Mouse (Mus musculus) forebrain, embryonic 16.5 days (tissue): ENCODE measurements around the gene Hist1h3g. TPM values are rescaled to one million over a fixed set of nuclear protein-coding genes. Genes with fewer than 3 reads are reported as not detected.

Source experiments
- ATAC-seq: fragments of 200-750 bp; cut with Nextera tagmentation; 2 replicates; pipeline ENCODE4 v1.8.0; 2017; ENCODE audit warnings: mild to moderate bottlenecking, moderate library complexity
- H3K27ac ChIP-seq: fragments of 300-500 bp; sonication (generic); 2 replicates; pipeline ENCODE4 v1.5.1; 2014; ENCODE audit warnings: low read length, control low read depth
- H3K27me3 ChIP-seq: fragments of 300-500 bp; sonication (generic); replicated peaks from 2 replicates; pipeline ENCODE4 v1.6.1; 2014; ENCODE audit warnings: low read length; ENCODE audit not compliant: control insufficient read depth, insufficient read depth
- H3K36me3 ChIP-seq: fragments of 300-500 bp; sonication (generic); 2 replicates; pipeline ENCODE4 v1.6.1; 2014; ENCODE audit not compliant: control insufficient read depth, insufficient read depth
- H3K4me1 ChIP-seq: fragments of 300-500 bp; sonication (generic); replicated peaks from 2 replicates; pipeline ENCODE4 v1.6.1; 2014; ENCODE audit warnings: low read length; ENCODE audit not compliant: control insufficient read depth, insufficient read depth
- H3K4me2 ChIP-seq: fragments of 300-500 bp; sonication (generic); 2 replicates; pipeline ENCODE4 v1.6.1; 2014; ENCODE audit warnings: mild to moderate bottlenecking, low read length, control low read depth
- H3K4me3 ChIP-seq: fragments of 300-500 bp; sonication (generic); replicated peaks from 2 replicates; pipeline ENCODE4 v1.5.1; 2014; ENCODE audit warnings: mild to moderate bottlenecking, low read length, control low read depth
- H3K9ac ChIP-seq: fragments of 300-500 bp; sonication (generic); replicated peaks from 2 replicates; pipeline ENCODE4 v1.6.1; 2014; ENCODE audit warnings: low read depth, low read length, control low read depth
- H3K9me3 ChIP-seq: fragments of 300-500 bp; sonication (generic); 2 replicates; pipeline ENCODE4 v1.6.1; 2016; ENCODE audit warnings: low read length; ENCODE audit not compliant: control insufficient read depth
- WGBS: fragments of 180-500 bp; shearing (Covaris S2); extraction: QIAGEN DNeasy Blood & Tissue Kit; methylation state at CpG from one replicate; pipeline ENCODE4 v1.1.7; 2014; 5-methylcytosine and 5-hydroxymethylcytosine counted together
- polyA plus RNA-seq: library from polyadenylated mRNA; unstranded; fragments of >200 nt; fragmentation: Nextera tagmentation; extraction: Ambion mirVana; gene quantifications from 2 replicates; pipeline ENCODE4 v1.2.1, GENCODE M21; 2015

The Hist1h3g gene
- polyA plus RNA-seq, 1 experiment from 2014 or later, result 1.5 TPM

DNA sequence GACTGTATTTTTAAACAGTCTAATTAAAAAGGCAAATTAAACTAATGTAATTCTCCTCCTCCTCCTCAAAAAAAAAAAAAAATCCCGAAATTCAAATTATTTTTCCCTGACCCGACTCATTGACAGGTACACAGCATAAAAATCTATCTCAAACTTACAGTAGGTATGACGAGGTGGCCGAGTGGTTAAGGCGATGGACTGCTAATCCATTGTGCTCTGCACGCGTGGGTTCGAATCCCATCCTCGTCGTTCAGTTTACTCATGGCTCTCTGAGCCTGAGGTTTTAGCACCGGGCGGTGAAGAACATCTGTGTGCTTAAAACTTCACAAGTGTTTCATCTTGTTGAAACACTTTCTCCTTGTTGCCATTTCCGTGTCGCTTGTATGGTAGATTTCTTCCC lies 13.5 kb upstream of the Hist1h3g start:
- ATAC-seq, result no peak
- Histone ChIP-seq H3K9me3 (no peaks in the 10 kb centered on the region), H3K9ac (no peak overlapping the region), H3K4me2 (no peak overlapping the region; the same call in none of the 2 replicates), H3K36me3 (no peaks in the 10 kb centered on the region), H3K27me3 (no peaks in the 10 kb centered on the region), H3K4me1 (peaks cover 2% of the 10 kb centered on the region; the same call in 1 of the 2 replicates), H3K27ac (no peak overlapping the region), H3K4me3 (no peak overlapping the region)
- WGBS, result 2% methylated on average over 14 of the region's 14 CpGs

DNA sequence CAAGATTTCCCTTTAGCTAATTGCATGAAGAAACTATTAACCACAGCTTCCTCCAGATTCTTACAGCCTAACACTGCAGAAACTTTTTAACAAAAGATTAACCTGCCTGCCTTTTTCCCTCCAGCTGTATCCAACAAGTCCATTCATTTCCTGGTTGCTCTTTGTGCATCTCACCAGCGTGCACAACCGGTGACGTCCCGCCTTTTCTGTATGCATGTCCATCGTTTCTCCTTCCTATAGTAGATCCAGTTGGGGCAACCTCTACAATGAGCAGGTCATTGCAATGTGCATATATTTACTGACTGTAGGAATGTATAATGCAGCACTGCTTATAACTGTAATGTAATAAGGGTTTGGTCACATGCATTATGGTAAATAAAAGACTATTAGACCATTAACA lies 11.2 kb upstream of the Hist1h3g start:
- WGBS, result 54% methylated on average over 5 of the region's 5 CpGs
- H3K27ac ChIP-seq, result no peak overlapping the region
- H3K9me3 ChIP-seq, result no peaks in the 10 kb centered on the region
- no peak for ATAC-seq
- H3K27me3 ChIP-seq, result no peaks in the 10 kb centered on the region
- no peak overlapping the region for H3K4me2 ChIP-seq
- no peak overlapping the region for H3K4me3 ChIP-seq
- H3K4me1 ChIP-seq, result no peaks in the 10 kb centered on the region; the same call in 1 of the 2 replicates
- H3K36me3 ChIP-seq, result no peaks in the 10 kb centered on the region
- H3K9ac ChIP-seq, result no peak overlapping the region

DNA sequence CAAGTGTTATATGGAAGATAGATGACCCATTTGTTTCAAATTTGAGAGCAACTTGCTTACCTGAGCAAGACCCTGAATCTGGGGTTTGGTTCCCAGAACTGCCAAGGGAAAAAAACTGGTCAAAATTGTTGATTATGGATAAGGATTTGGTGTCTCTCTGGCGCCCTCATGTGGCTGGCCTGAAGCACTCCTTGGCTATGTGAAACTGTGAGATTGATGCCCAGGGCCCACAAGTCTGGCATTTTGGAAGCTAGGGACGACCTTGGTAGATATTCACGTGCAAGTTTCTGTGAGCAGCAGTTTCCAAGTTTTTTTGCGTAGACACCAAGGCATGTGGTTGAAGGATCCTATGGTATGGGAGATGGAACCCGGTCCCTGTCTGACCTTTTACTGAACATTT lies 10.6 kb upstream of the Hist1h3g start:
- Histone ChIP-seq H3K4me3 (no peak overlapping the region), H3K9ac (no peak overlapping the region), H3K4me2 (no peak overlapping the region), H3K27me3 (no peaks in the 10 kb centered on the region), H3K27ac (no peak overlapping the region), H3K4me1 (no peaks in the 10 kb centered on the region; the same call in 1 of the 2 replicates), H3K36me3 (no peaks in the 10 kb centered on the region), H3K9me3 (no peaks in the 10 kb centered on the region)
- WGBS, result 10% methylated on average over 5 of the region's 5 CpGs
- ATAC-seq, result peak; percentile 33; the same call in 1 of the 2 replicates

DNA sequence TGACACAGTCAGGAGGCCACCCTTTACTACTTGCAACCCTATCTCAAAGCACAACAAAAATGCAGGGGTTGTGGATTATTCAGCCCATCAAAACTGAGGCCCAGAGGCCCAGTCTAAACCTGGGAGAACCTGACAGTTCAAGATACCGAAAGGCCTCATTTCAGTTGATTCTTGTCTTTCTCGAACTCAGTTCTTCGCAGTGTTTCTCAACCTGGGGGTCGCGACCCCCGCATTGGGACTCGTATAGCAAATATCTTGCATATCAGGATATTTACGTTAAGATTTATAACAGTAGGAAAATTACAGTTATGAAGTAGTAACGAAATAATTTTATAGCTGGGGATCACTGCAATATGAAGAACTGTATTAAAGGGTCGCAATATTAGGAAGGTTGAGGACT lies 9.3 kb upstream of the Hist1h3g start:
- Histone ChIP-seq H3K9ac (no peak overlapping the region), H3K4me2 (peak overlapping the region; percentile 62), H3K36me3 (no peaks in the 10 kb centered on the region), H3K4me1 (no peaks in the 10 kb centered on the region; the same call in 1 of the 2 replicates), H3K27ac (no peak overlapping the region), H3K27me3 (no peaks in the 10 kb centered on the region), H3K9me3 (no peaks in the 10 kb centered on the region), H3K4me3 (peak overlapping the region; percentile 52)
- ATAC-seq, result no peak
- 2% methylated on average over 10 of the region's 10 CpGs for WGBS

GRCm38 (mm10) chr13:23526312-23526711 lies 8.9 kb upstream of the Hist1h3g start:
- Histone ChIP-seq H3K27me3 (no peaks in the 10 kb centered on the region), H3K9ac (peak overlapping the region; percentile 63), H3K4me3 (peak overlapping the region; percentile 52), H3K36me3 (no peaks in the 10 kb centered on the region), H3K4me2 (peak overlapping the region; percentile 62), H3K4me1 (no peaks in the 10 kb centered on the region; the same call in 1 of the 2 replicates), H3K27ac (peak overlapping the region; percentile 86), H3K9me3 (no peaks in the 10 kb centered on the region)
- WGBS, result under 1% methylated on average over 17 of the region's 17 CpGs
- ATAC-seq, result peak; percentile 41

DNA sequence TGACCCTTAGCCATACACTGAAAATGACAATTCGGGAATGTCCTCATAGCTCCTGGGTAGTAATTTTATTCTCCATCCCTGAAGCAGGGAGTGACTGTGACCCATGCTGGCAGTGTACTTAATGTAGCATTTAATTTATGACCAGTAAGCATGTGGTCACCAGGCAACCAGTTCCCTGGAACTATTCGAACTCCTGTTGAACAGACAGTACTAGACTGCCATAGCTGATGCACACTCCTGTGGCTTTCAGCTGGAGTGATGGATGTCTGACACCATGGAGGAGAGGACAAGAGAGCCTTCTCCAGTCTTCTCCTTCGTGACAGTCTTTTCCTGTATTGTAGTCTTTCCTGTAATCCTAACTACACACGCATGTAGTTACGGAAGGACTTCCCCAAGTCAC lies 6.2 kb upstream of the Hist1h3g start:
- Histone ChIP-seq H3K36me3 (no peaks in the 10 kb centered on the region), H3K9ac (no peak overlapping the region), H3K27me3 (no peaks in the 10 kb centered on the region), H3K27ac (no peak overlapping the region), H3K9me3 (no peaks in the 10 kb centered on the region), H3K4me1 (peaks cover 15% of the 10 kb centered on the region), H3K4me2 (no peak overlapping the region), H3K4me3 (no peak overlapping the region)
- ATAC-seq, result no peak
- WGBS, result 86% methylated on average over 5 of the region's 5 CpGs

- Histone ChIP-seq H3K27ac (peak overlapping the region; percentile 99), H3K4me1 (peaks cover 21% of the 10 kb centered on the region), H3K4me2 (peak overlapping the region; percentile 60), H3K36me3 (no peaks in the 10 kb centered on the region), H3K27me3 (no peaks in the 10 kb centered on the region), H3K9ac (peak overlapping the region; percentile 81), H3K9me3 (no peaks in the 10 kb centered on the region), H3K4me3 (peak overlapping the region; percentile 67)
- ATAC-seq, result no peak
- 30% methylated on average over 2 of the region's 2 CpGs for WGBS
These were observed 5.6 kb upstream of the Hist1h3g start for GRCm38 (mm10) chr13:23529480-23530165.

DNA sequence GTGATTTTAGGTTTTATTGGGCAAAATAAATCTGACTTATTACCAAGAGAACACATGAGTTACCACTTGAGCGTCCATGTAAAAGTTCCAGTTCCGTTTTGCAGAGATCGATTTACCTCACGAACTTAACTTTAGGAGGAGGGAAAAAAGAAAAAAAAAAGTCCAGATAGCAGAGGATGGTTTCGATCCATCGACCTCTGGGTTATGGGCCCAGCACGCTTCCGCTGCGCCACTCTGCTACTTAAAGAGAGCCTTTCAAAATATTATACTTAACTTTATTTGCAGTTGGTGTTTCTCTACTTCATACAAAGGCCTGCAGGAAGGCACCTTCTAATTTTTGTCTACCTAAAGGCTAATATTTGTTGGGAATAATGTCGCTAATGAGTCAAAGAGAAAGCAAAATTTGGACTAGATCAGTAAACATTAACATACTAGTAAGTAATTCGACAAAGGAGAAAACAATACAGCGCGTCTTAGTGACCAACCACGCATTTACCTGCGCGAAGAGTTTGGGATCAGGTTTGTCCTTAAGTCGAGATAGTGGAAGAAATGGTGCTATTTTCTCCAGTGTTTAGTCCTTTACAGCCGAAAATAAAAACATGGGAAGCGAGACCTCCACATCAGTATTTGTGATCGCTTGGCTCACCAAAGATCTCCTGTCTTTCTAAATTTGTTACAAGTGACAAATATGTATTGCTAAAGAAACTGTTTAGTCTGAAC lies 4.9 kb upstream of the Hist1h3g start:
- WGBS, result under 1% methylated on average over 20 of the region's 20 CpGs
- peaks cover 24% of the 10 kb centered on the region for H3K4me1 ChIP-seq
- H3K9ac ChIP-seq, result peak overlapping the region; percentile 81
- no peaks in the 10 kb centered on the region for H3K9me3 ChIP-seq
- peak overlapping the region; percentile 67 for H3K4me3 ChIP-seq
- H3K36me3 ChIP-seq, result no peaks in the 10 kb centered on the region
- no peak for ATAC-seq
- peak overlapping the region; percentile 60 for H3K4me2 ChIP-seq
- H3K27me3 ChIP-seq, result no peaks in the 10 kb centered on the region
- peak overlapping the region; percentile 99 for H3K27ac ChIP-seq
